Mouse (Mus musculus) layer of hippocampus, adult 2 months (tissue): ENCODE results near the gene Litaf. TPM values are rescaled to one million over a fixed set of nuclear protein-coding genes. Genes with fewer than 3 reads are reported as not detected.
A peak's percentile ranks its signal among the peaks of the same experiment; 100 is the strongest.
"Not testable (repeated sequence)": the region's sequence is repeated elsewhere in the genome, so short reads cannot be mapped to it uniquely, and the experiment has no call there.

Experiments
- DNase-seq, 2 experiments: peaks; one replicate each; pipeline ENCODE4 v3.0.0; 2022; ENCODE audit warnings: low spot score in 2 of 2
- H3K27ac ChIP-seq: fragments of 200-600 bp; 2 replicates; pipeline ENCODE4 v1.8.1; 2022
- H3K4me3 ChIP-seq: fragments of 200-600 bp; 2 replicates; pipeline ENCODE4 v1.8.1; 2022; ENCODE audit warnings: mild to moderate bottlenecking
- CTCF ChIP-seq: fragments of 200-600 bp; conservative IDR thresholded peaks from 2 replicates; pipeline ENCODE4 v1.8.1; 2022; ENCODE audit warnings: antibody characterized with exemption, mild to moderate bottlenecking, moderate library complexity
- total RNA-seq, 2 experiments: library from RNA; stranded (reverse); gene quantifications; 2 replicates each; pipeline ENCODE4 v1.2.3; 2021

Gene Litaf
- total RNA-seq, 2 experiments from 2014 or later, result 14.1 to 14.5 TPM

- TF ChIP-seq CTCF, result no peak
- H3K4me3 ChIP-seq, result no peak overlapping the region
- DNase-seq, result no peak
- no peak overlapping the region for H3K27ac ChIP-seq
Observed at GRCm38 (mm10) chr16:10972259-10972658, 93.7 kb downstream of the Litaf start.

GRCm38 (mm10) chr16:10969944-10970343 is 96.0 kb downstream of the Litaf start:
- not testable (repeated sequence) for DNase-seq, H3K27ac ChIP-seq, H3K4me3 ChIP-seq
- peak; percentile 47; the same call in 1 of the 2 replicates for TF ChIP-seq CTCF

GRCm38 (mm10) chr16:10969342-10969741 is 96.6 kb downstream of the Litaf start:
- Histone ChIP-seq H3K4me3 (no peak overlapping the region), H3K27ac (no peak overlapping the region)
- TF ChIP-seq CTCF, result no peak
- no peak for DNase-seq

GRCm38 (mm10) chr16:10968299-10968698 is 97.7 kb downstream of the Litaf start:
- H3K27ac ChIP-seq, result no peak overlapping the region
- no peak overlapping the region for H3K4me3 ChIP-seq
- no peak for DNase-seq
- no peak for TF ChIP-seq CTCF

- TF ChIP-seq CTCF, result no peak
- H3K27ac ChIP-seq, result no peak overlapping the region
- H3K4me3 ChIP-seq, result no peak overlapping the region
- no peak for DNase-seq
Observed at GRCm38 (mm10) chr16:10967756-10968155, 98.2 kb downstream of the Litaf start.

GRCm38 (mm10) chr16:10967013-10967412 is 98.9 kb downstream of the Litaf start:
- Histone ChIP-seq H3K4me3 (no peak overlapping the region), H3K27ac (no peak overlapping the region)
- TF ChIP-seq CTCF, result no peak
- DNase-seq, result no peak

- no peak overlapping the region for H3K4me3 ChIP-seq
- H3K27ac ChIP-seq, result no peak overlapping the region
- no peak for TF ChIP-seq CTCF
- no peak for DNase-seq
Observed at GRCm38 (mm10) chr16:10965034-10965433, 100.9 kb downstream of the Litaf start.

- DNase-seq, result no peak
- no peak for TF ChIP-seq CTCF
- Histone ChIP-seq H3K4me3 (no peak overlapping the region), H3K27ac (no peak overlapping the region)
Observed at GRCm38 (mm10) chr16:10960916-10961315, 105.0 kb downstream of the Litaf start.

GRCm38 (mm10) chr16:10958763-10959440 is 107.1 kb downstream of the Litaf start:
- peak; percentile 44 to 48 for DNase-seq
- H3K27ac ChIP-seq, result peak overlapping the region; percentile 2; the same call in 1 of the 2 replicates
- no peak for TF ChIP-seq CTCF
- H3K4me3 ChIP-seq, result no peak overlapping the region

- DNase-seq, H3K4me3 ChIP-seq, H3K27ac ChIP-seq: not testable (repeated sequence)
Observed at GRCm38 (mm10) chr16:10958307-10958706, 107.7 kb downstream of the Litaf start.

GRCm38 (mm10) chr16:10957794-10958193 is 108.2 kb downstream of the Litaf start:
- Histone ChIP-seq H3K27ac (no peak overlapping the region), H3K4me3 (no peak overlapping the region)
- TF ChIP-seq CTCF, result no peak
- no peak for DNase-seq

- TF ChIP-seq CTCF, result no peak
- H3K4me3 ChIP-seq, result no peak overlapping the region
- DNase-seq, result peak in 1 of 2 experiments; percentile 41
- 0 out of 2 replicates have a peak overlapping the region, but pooled peaks have one; percentile 7 for H3K27ac ChIP-seq
Observed at GRCm38 (mm10) chr16:10956938-10957685, 108.8 kb downstream of the Litaf start.

GRCm38 (mm10) chr16:10955078-10955477 is 110.9 kb downstream of the Litaf start:
- DNase-seq, result peak; percentile 31 to 39
- TF ChIP-seq CTCF, result no peak
- Histone ChIP-seq H3K4me3 (no peak overlapping the region), H3K27ac (no peak overlapping the region)

- no peak for TF ChIP-seq CTCF
- Histone ChIP-seq H3K27ac (no peak overlapping the region), H3K4me3 (no peak overlapping the region)
- DNase-seq, result no peak
Observed at GRCm38 (mm10) chr16:10952881-10953280, 113.1 kb downstream of the Litaf start.
